Mouse (Mus musculus): ENCODE measurements around the gene Ninl.

Gene Ninl

DNA sequence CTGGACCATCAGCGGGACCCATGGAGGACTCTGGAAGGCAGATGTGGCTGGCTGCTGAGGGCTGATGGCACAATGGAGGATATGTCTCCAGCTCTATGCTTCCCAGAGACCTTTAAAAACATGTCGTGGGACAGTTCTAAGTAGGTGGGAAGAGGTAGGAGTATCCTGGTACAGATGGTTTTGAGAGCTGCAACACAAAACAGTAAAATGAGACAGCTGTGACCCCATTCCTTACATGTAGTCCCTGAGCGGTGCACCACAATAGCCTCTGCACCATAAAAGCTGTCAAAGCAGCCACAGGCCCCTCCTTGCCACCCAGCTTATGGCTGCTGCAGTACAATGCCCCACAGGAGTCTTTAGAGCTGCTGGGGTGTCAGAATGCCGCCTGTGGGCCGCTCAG is 41.6 kb downstream of the Ninl start:
- no peak for DNase-seq (ENCODE audit: low spot score)

DNA sequence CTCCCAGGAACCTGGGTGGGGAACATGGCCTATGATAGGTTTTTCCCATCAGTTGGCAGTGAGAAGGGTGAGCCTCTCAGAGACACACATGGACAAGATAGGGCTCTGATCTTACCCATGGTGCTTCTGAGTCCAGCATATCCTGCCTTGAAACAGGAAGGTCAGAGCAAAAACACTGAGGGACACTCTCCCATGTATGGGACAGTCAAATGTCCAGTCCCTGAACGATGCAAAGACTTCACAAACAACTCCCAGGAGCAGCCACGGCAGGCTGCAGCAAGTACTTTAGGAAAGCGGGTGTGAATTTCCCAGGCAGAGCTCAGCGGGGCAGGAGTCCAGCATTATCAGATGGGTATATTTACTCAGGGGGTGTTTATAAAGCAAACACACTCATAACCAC is 43.9 kb downstream of the Ninl start:
- DNase-seq (ENCODE audit: low spot score), result no peak

DNA sequence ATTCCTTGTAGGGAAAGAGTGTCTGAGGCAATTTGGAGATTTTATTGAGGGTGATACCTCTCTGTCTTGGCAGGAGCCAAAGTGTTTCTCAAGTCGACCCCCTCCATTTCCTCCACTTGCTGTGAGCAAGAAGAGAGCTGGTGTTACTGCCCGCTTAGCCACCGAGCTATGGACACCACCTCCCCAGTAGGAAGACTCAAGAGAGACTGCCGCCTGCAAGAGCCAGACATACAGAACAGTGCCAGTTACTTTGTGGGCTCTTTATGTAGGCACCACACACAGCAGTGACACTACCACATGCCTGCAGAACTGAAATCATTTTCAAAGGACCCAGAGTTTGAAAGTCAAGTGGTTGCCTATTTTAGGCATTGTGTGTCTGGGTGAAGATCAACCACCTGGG is 48.1 kb downstream of the Ninl start:
- no peak for DNase-seq (ENCODE audit: low spot score)

DNA sequence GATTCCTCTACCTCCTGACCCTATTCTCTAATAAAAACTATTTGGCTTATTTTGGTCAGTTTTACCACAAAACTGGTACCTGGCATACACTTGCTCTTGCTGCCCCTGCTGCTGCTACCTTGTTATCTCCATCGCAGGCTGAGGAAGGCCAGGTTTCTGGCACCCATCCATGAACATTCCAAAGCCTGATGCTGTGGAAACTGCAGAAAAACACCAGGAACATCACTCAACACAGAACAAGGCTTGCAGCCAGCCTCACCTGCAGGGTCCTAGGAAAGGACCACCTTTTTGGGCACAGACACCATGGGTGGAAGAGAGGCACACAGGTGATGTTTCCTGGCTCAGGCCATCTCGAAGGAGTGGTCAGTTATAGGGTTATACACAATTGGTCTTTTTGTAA is 48.7 kb downstream of the Ninl start:
- no peak for DNase-seq (ENCODE audit: low spot score)

GRCm38 (mm10) chr2:150985359-150985758 is 53.8 kb downstream of the Ninl start:
- no peak for DNase-seq (ENCODE audit: low spot score)

DNA sequence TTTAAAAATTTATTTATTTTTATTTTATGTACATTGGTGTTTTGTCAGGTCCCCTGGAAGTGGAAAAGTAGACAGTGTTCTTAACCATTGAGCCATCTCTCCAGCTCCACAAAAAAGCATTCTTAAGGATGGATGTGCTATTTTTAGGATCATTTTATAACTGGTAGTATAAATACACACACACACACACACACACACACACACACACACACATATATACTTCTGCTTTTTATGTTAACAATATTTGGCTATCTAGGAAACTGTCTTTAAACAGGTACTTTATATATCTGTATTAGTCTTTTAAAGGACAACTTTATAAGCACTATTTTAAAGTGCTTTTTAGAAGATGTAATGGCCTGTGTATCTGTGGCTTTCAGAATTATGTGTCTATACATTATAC is 57.1 kb downstream of the Ninl start:
- no peak for DNase-seq (ENCODE audit: low spot score)

DNA sequence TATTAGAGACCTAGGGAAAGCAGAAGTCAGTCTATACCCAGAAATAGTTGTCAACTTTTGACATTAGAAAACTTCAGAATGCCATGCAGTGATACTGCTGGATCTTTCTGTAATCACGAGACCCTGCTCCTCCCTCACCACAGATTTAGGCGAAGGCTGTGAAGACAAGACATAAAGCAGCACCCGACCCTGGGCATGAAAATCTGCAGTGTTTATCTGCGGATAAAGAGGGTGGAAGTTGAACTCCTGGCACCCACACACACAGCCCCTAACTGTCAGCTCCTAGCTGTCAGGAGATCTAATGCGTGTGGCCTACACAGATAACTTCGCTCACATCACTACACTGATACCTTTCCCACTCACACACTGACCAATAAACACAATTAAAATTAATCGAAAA is 57.7 kb downstream of the Ninl start:
- DNase-seq (ENCODE audit: low spot score), result no peak

- no peak for DNase-seq (ENCODE audit: low spot score)
Observed at GRCm38 (mm10) chr2:150979861-150980620, 59.1 kb downstream of the Ninl start.

DNA sequence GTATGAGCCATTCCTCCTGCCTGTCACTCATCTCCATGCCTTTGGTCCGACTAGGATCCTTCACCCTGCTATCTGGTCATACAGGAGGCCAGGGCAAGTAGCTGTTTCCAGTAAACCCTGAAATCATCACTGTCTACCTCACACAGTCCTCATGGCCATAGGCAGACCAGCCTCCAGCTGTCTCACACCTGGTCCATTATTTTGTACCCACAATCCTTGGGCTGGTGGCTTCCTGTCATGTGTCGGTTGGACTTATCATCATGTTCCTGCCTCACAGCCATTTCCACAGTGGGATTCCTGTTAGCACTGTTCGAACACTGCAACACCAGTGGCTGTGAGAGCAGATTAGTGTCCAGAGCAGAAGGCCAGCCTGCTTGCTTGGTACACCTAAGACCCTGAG is 60.4 kb downstream of the Ninl start:
- DNase-seq (ENCODE audit: low spot score), result no peak

- no peak for DNase-seq (ENCODE audit: low spot score)
Observed at GRCm38 (mm10) chr2:150977676-150978075, 61.5 kb downstream of the Ninl start.

- DNase-seq (ENCODE audit: low spot score), result no peak
Observed at GRCm38 (mm10) chr2:150976871-150977270, 62.3 kb downstream of the Ninl start.

- no peak for DNase-seq (ENCODE audit: low spot score)
Observed at GRCm38 (mm10) chr2:150973401-150974115, 65.6 kb downstream of the Ninl start.

GRCm38 (mm10) chr2:150972681-150973080 is 66.5 kb downstream of the Ninl start:
- DNase-seq (ENCODE audit: low spot score), result no peak

DNA sequence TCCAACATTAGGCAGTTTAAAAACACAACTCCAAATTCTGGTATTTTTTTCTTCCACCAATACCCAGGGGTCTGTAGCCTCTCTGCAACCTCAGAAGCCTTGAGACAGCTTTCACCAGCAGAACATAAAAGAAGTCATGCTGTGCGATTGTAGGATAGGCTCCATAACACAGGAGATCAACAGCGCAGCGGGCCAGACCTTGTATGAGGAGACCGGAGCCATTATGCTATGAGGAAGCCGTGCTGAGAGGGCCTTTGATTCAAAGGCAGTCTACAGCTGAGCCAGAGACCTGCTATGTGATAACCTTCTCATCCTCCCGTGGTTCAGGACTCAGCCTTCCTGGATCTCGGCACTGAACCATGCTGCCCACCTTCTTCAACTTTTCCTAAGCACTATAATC is 67.3 kb downstream of the Ninl start:
- DNase-seq (ENCODE audit: low spot score), result no peak

- DNase-seq (ENCODE audit: low spot score), result no peak
Observed at GRCm38 (mm10) chr2:150969231-150969630, 70.0 kb downstream of the Ninl start.

DNA sequence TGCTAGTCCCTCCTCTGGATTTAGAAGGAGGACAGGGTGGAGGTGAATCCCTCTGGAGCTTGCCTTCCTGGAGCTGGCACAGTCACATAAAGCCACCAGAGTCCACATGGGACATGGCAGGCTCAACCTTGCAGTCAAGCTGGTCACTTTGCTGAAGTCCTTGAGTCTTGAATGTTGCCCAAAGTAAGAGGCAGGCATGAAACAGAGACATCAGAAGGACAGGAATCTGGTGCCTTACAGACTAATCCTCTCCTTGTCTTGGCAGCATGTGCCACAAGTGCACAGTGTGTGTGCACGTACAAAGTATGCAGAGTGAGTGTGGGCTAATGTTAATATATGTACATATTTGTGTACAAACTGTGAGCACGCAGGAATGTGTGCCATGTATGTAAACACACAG is 71.7 kb downstream of the Ninl start:
- no peak for DNase-seq (ENCODE audit: low spot score)

DNA sequence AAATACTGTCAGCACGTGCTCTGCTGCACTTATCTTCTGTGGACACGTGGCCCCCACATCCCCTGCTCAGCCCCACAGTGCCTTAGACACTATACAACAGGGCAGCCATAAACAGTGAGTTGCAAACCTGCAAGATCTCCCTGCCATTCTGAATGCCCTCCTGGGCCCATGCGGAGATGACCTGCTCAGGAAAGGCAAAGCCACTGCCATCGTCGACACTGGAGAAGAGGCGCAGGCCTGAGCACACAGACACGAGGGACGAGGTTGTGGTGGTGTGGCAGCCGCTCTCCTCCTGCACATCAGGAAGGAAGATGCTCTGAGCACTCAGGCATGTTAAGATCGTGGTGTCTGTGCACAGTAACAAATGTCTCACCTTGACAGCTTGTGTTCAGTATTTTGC is 73.2 kb downstream of the Ninl start:
- no peak for DNase-seq (ENCODE audit: low spot score)

DNA sequence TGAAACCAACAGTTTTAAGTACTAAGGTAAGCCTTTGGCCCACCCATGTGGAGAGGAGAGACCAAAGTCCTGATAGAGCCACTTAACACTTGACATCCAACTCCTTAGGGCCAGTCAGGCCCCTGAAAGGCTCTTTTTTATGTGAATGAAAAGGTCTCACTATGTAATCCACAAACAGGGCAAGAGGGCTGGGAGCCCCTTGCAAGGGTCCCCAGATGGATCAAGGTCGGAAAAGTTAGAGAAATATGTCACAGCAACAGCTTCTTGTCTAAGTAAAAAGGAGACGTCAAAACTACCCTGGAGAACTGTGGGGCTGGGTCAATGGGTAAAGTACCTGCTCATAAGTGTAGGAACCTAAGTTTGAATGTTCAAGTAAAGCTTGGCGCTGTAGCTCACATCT is 74.5 kb downstream of the Ninl start:
- no peak for DNase-seq (ENCODE audit: low spot score)

- DNase-seq (ENCODE audit: low spot score), result no peak
Observed at GRCm38 (mm10) chr2:150963246-150963645, 75.9 kb downstream of the Ninl start.

DNA sequence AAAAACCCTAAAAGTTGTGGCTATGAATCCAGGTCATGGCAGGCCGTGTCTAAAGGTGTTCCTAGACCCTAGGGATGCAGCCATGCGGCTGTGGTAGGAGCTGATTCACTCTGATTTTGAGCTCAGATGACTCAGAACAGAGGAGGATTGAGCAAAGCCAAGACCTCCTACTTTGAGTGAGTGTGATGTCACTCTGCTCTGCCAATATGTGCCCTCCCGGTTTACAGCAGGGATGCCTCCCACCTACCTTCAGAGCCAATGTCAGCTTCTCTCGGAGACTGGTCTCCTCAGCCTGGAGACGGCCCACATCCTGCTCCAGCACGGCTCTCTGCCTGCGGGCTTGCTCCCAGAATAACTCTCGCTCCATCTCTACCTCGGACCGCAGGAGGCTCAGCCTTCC is 79.7 kb downstream of the Ninl start:
- DNase-seq (ENCODE audit: low spot score), result no peak

DNA sequence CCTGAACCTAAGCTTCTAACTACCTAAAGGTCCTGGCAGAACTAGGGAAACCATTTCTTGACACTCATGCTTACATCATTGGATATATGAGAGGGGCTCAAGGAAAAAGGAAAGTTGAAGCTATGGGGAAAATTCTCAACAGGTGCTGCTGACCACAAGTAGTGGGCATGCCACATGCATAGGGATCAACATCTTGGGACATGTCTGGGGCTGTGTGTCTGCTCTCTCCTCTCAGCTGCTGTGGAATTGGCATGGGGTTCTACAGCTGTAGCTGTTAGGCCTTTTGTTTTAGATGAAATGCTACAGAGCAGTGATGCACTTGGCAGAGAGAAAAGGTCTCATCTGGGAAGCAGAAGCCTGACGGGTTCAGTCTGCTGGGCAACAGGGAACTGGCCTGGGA is 83.3 kb downstream of the Ninl start:
- DNase-seq (ENCODE audit: low spot score), result no peak

DNA sequence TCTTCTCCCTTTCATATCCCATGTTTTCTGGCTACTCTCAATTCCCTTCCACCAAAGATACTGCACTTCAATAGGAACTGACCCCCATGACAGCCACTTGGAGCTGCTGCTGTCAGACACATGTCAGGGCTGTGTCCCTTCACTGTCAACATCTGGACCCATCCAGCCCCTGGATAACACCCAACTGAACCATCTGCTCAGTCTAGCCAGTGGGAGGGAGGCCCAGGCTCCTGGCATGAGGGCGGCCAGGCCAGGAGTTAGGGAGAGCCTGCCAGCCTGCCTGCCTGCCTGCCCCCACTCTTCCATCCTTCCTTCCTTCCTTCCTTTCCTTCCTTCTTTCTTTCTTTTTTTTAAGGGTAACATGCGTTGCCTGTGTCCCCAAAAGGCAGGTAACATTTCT is 88.0 kb downstream of the Ninl start:
- peak; percentile 65 for DNase-seq (ENCODE audit: low spot score)

GRCm38 (mm10) chr2:150950056-150950455 is 89.1 kb downstream of the Ninl start:
- DNase-seq (ENCODE audit: low spot score), result no peak

GRCm38 (mm10) chr2:150949652-150950051 is 89.5 kb downstream of the Ninl start:
- DNase-seq (ENCODE audit: low spot score), result no peak
